Mouse (Mus musculus): Measurements from ENCODE around the gene Gnl3l. TPM values are rescaled to one million over a fixed set of nuclear protein-coding genes. Genes with fewer than 3 reads are reported as not detected.

The Gnl3l gene
- polyA plus RNA-seq, 1 experiment from 2014 or later: 54.7 TPM

DNA sequence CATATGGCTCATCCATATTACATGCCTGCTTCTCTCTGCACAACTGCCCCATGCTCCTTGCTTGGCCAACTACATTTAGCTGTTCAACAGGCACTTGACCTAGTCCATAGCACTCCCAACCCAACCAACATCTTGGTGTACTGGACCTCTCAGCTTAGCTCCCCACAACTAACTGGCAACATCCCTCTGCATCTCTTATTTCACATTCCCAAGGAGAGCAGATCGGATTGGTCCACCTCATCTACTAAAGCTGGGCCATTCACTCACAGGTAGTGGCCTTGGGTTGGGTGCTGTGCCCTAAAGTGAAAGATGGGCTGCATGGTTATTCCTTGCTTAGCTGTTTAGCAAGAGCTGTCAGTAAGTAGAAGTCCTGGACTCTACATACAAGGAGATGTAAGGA, 62.4 kb downstream of the Gnl3l start:
- no peaks in the 10 kb centered on the region for H3K4me1 ChIP-seq
- no peak overlapping the region for H3K4me3 ChIP-seq
- no peak for ATAC-seq
- H3K36me3 ChIP-seq (ENCODE audit: poor library complexity, severe bottlenecking): no peaks in the 10 kb centered on the region
- no peak overlapping the region for H3K9ac ChIP-seq
- no peaks in the 10 kb centered on the region for H3K9me3 ChIP-seq (replicated peaks)
- no peak overlapping the region for H3K27ac ChIP-seq
- no peaks in the 10 kb centered on the region for H3K27me3 ChIP-seq
- 75% methylated on average over 1 of the region's 1 CpGs for WGBS
- H3K4me2 ChIP-seq: no peak overlapping the region

Other genes starting within 250 kb of the Gnl3l start
- gene Maged2, start 203.0 kb downstream of the Gnl3l start, polyA plus RNA-seq (2015; fragmentation: Nextera tagmentation; extraction: Ambion mirVana): 248 and 257 TPM in 2 replicates
- 9.2 and 11.0 TPM in 2 replicates for gene Fgd1, start 28.8 kb upstream of the Gnl3l start, polyA plus RNA-seq (2015; fragmentation: Nextera tagmentation; extraction: Ambion mirVana)
- 37.9 and 40.9 TPM in 2 replicates for gene Tsr2, start 79.2 kb upstream of the Gnl3l start, polyA plus RNA-seq (2015; fragmentation: Nextera tagmentation; extraction: Ambion mirVana)
- 12.6 and 13.1 TPM in 2 replicates for gene Wnk3, start 180.8 kb upstream of the Gnl3l start, polyA plus RNA-seq (2015; fragmentation: Nextera tagmentation; extraction: Ambion mirVana)